Mouse (Mus musculus): ENCODE data around the gene Sppl3.

- TF ChIP-seq CTCF (IDR thresholded peaks at IDR 0.05; ENCODE audit: low read depth, low read length) (no peak), POLR2A (IDR thresholded peaks at IDR 0.05; ENCODE audit: insufficient read depth, low read length) (no peak), EP300 (IDR thresholded peaks at IDR 0.05; ENCODE audit: insufficient read depth, low read depth, low read length) (no peak)
Measured at GRCm38 (mm10) chr5:115055418-115055817, 44.5 kb downstream of the Sppl3 start.

Data from ES-Bruce4 (cell line).